In the genomic region with DNA sequence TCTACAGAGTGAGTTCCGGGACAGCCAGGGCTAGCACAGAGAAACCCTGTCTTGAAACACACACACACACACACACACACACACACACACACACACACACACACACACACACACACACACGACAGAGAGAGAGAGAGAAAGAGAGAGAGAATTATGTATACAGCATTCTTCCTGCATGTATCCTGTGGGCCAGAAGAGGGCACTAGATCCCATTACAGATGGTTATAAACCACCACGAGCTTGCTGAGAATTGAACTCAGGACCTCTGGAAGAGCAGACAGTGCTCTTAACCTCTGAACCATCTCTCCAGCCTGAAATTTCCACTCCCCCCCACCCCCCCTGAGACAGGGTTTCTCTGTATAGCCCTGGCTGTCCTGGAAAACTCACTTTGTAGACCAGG, we compare ENCODE assay signal across 1 mouse cellular context.
TF ChIP-seq lines count a peak whose summit lies in the region.

No protein-coding gene starts in this region.

TF ChIP-seq in CH12.LX, 34 proteins besides CTCF, POLR2A, EP300 and RAD21:
- TF ChIP-seq SMC3 (IDR thresholded peaks at IDR 0.05; ENCODE audit: low read depth, low read length) = peak; percentile 40
